Mouse (Mus musculus): ENCODE results near the gene Nuak2.

- TF ChIP-seq CTCF (IDR thresholded peaks at IDR 0.05; ENCODE audit: extremely low read depth, insufficient read length, insufficient replicate concordance, low read depth, low read length): no peak
- peak; percentile 91 for TF ChIP-seq POLR2A (IDR thresholded peaks at IDR 0.05; ENCODE audit: low read depth, low read length)
Observed at GRCm38 (mm10) chr1:132315889-132316624, at the start of gene Nuak2.
